Mouse (Mus musculus): ENCODE measurements around the gene Stat3.

Gene Stat3

DNA sequence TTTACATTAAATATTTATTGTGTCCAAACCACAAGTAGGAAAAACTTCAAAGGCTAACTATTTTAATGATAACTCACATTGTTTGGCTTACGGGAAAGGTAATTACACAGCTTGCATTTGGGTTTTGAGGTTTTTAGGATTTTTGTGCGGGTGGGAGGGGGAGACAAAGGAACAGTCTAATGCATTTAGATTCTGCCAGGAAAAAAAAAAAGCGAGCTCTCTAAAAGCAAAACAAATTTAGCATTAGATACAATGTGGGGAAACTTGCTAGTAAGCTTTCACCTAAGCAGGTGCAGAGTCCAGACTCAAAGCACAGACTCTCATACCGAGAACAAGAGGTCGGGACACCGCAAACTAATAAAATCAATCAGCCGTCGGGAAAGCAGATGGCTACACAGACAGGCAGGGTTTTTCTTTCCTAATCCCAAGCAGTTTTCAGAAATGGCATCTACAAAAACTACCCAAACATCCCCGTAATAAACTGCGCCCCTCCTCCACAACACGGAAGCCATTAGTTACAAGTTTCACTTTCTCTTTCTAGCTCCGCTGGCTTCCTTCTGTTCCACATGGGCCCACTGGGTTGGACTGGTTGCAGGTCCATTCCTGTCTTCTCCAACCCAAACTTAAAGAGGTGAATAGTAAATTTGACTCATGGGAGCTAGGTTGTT, 8.0 kb downstream of the Stat3 start:
- peak; percentile 61 to 91 for DNase-seq (ENCODE audit: inconsistent age in 2 of 2, low spot score in 1 of 2)

DNA sequence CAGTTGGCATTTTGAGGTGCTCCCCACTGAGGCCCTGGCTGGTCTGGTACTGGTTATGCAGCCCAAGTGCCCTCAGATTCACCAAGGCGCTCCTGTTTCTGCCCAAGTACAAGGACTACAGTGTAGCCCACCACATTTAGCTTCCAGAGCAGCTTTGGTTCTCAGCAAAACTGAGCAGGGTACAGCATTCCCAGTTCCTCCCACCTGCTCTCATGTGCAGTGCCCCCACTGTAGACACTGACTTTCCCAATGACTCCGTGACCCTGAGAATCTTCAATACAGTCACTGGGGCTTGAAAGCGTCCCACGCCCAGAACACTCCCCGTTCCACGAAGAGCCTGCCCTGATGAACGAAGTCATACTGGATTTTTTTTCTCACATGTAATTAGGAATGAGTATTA, 8.7 kb downstream of the Stat3 start:
- peak; percentile 29 to 74 for DNase-seq (ENCODE audit: inconsistent age in 2 of 2, low spot score in 1 of 2)

DNA sequence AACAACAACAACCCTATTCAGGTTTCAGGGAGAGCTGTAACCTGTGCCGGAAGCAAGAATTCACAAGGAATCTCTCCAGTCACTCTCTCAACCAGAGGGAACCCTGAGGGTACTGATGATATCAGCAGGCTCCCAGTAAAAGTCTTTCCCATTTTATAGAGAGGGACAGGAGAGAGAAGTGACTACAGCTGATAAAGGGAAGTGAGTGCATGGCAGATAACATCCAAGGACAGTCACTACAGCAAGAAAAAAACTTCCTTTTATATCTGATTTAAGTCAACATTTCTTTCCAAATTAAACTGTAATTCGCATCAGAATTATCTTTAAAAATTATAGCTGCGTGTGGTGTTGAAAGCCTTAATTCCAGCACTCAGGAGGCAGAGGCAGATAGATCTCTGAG, 12.0 kb downstream of the Stat3 start:
- DNase-seq (ENCODE audit: inconsistent age in 2 of 2, low spot score in 1 of 2), result peak in 1 of 2 experiments; percentile 48

DNA sequence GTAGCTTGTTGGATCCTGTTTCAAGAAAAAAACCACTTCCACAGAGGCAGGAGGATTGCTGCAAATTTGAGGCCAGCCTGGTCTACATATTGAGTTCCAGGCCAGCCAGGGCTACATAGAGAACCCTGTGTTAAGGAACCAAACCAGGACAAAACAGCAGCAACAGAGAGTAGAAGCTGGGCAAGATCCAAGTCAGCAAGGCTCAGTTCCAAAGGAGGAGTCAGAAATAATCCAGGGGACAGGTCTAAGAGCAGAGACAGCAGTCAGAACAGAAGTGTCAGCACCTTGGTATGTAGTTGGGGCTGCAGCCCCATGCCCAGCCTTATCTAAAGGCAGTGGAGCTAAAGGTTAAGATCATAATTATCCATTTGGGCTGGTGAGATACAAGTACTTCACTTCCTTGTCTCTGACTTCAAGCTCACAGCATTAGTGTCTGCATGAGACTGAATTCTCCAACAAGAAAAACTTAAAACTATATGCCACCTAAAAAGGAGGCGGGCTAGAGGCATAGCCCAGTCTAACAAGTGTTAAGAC, 14.9 kb downstream of the Stat3 start:
- DNase-seq (ENCODE audit: inconsistent age in 2 of 2, low spot score in 1 of 2), result no peak

DNA sequence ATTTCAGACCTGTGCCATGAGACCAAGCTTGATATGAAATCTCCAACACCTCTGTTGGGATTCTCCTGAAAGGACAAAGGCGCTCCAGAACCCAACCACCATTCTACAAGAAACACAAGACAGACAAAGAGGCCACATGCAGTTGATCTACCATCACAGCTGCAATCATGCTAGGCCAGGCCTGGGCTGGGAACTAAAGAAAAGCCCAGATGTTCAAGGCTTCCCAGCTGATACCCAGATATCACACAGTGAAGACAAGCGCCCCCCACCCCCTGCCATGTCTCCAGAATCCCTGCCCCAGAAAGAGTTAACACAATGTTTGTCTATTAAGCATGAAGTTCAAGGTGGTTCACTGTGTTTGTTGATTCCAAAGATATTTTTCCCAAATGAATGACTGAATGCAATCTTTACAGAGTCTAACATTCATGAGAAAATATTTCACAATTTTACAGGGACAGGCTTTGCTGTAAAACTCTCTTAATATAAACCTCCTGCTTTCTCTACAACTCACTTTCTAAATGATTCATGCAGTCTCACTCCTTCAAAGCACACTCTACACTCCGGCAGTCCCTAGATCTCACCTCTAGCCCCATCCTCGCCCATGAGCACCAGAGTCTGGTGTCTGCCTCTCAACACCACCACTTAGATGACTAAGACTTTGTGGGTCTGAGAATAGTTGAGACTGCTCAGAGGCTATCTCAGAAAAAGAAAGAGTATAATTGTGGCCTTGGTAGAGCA, 18.3 kb downstream of the Stat3 start:
- DNase-seq (ENCODE audit: inconsistent age in 2 of 2, low spot score in 1 of 2), result no peak

DNA sequence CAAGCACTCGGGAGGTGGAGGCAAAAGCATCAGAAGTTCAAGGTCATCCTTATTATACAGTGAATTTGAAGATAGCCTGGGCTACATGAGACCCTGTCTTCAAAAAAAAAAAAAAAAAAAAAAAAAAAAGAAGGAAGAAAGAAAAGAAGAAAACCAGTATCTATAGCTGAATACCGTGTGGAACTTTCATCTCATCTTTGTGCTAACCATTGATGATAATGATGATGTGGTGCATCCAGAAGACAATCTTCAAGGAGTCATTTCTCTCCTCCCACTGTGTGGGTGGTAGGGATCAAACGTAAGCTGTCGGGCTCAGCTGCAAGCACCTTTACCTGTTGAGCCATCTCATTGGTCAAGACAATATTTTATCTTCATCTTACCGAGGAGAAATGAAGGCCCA, 21.3 kb downstream of the Stat3 start:
- no peak for DNase-seq (ENCODE audit: inconsistent age in 2 of 2, low spot score in 1 of 2)

DNA sequence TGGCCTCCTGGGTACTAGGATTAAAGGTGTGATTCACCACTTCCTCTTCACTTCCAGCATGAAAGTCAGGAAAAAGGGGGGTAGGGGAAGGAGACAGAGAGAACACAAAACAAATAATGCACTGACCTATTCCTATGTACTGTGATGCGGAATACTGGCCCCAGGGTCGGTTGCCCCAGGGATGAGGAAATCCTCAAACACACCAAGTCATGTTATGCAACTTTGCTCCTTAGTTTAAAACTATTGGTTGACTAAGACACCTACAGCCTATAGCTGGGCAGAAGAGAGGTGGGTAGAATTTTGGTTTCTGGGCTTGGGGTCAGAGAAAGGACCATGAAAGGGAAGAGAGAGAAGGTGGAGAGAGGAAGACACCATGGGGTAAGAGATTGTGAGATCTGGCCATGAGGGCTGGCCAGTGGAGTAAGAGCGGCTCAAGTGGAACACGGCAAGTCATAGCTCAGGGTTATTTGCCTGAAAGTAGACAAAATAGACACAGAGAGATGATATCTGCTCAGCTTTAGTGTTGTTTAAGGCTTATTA, 22.8 kb downstream of the Stat3 start:
- DNase-seq (ENCODE audit: inconsistent age in 2 of 2, low spot score in 1 of 2), result no peak

DNA sequence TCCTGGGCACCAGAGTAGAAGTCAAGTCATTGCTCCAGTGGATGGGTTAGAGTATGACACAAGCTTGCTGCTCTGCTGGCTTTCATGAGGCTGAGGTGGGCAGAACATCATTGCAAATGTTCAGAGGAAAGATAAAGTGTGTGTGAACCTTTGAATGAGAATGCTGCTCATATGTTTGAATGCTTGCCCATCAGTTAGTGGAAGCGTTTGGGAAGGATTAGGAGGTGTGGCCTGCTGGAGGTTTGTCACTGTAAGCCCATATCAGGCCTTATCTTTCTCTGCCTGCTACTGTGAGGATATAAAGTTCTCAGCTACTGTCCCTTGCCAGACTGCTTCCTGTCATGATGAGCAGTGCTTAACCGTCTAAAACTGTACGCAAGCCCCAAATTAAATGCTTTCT, 24.3 kb downstream of the Stat3 start:
- no peak for DNase-seq (ENCODE audit: inconsistent age in 2 of 2, low spot score in 1 of 2)

DNA sequence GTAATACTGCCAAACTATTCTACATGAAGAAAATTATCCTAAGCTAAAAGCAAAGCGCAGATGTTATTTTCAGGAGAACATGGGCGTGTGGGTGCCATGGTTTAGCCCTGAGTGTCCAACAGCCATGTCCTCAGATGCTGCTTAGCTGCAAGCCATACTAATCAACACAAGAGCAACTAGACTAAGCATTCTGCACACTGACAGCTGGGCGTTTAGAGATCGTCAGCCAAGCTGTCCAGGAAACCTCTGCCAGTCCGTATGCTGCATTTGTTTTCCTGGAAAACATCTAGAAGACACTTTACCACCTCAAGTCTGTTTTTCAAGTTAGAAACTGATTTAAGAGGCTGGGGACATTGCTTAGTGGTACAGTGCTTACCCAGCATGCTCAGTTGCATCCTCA, 24.9 kb downstream of the Stat3 start:
- no peak for DNase-seq (ENCODE audit: inconsistent age in 2 of 2, low spot score in 1 of 2)

DNA sequence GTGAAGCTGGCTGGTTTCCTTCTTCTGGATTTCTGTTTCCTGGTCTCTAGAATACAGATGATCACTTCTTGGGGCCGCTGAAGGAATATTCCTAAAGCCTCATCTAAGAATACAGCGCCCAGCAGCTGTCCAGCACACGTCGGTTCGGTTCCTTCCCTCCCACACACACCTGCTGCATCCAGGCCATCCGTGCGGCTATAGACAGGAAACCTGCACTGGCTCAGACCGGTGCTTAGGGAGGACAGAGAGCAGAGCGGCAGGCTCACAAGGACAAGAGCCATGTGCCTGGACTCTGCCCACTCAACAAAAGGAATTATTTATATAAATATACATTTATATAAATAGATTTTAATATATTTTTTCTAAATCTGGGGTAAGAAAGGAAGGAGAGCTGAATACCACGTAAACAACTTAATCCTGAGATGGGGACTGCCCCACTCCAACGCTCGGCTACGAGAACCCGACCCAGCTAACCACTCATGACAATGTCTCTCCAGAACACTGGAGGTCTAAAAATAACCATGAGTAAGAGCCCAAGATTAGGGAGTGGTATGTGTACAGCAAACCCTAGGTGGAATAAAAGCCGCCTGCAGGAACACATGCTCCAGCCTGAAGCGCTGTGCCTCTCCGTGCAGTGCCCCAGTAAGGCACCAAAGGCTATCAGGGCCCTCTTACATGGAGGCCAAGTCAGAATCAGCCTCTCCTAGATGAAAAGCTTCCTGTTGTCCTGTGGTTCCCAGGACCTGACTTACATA, 26.8 kb downstream of the Stat3 start:
- DNase-seq (ENCODE audit: inconsistent age in 2 of 2, low spot score in 1 of 2), result no peak

DNA sequence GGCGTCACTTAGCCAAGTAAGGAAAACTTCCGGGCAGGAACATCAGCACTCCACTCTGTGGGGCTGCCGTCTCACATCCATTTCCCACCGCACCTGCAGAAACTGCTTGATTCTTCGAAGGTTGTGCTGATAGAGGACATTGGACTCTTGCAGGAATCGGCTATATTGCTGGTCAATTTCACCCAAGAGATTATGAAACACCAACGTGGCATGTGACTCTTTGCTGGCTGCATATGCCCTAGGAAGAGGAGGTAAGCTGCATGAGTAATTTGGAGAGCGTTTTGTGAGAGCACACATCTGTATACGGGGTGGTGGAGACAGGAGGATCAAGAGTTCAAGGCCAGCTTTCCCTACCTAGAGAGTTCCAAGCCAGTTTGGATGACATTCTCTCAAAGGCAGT, 30.8 kb downstream of the Stat3 start:
- no peak for DNase-seq (ENCODE audit: inconsistent age in 2 of 2, low spot score in 1 of 2)

DNA sequence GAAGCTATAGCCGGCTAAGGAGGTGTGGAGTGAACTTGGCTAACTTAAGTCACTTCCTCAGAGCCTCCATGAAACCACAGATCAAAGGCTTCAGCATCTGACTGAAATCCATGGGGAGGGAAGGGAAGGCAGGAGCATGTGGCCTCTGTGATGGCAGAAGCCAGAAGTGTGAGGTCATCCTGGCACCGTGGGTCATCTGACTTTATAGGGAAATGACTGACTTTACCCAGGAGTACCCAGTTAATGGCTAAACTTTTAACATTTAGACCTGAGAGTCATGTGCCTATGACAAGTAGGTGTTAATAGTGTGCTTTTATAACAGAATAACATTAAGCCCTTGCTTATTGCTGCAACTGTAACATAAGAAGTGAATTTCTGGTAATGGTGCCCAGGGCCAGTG, 31.2 kb downstream of the Stat3 start:
- DNase-seq (ENCODE audit: inconsistent age in 2 of 2, low spot score in 1 of 2), result no peak

DNA sequence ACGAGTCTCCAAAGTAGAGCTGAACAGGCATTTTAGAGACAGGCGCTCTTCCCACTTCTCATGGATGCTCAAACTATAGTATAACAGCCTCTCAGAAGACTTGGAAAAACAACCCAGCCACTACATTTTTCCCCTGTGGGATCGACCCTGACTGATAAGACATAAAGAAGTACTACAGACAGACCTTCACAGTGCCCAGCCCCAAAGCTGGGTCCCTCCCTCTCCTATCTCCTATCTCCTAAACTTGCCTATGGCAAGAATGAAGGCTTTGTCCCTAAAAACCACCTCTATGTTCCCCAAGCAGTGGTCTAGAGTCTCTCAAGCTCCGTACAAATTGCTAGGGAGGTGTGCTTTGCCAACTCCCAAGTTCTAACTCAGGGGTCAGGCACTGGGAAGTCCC, 32.5 kb downstream of the Stat3 start:
- no peak for DNase-seq (ENCODE audit: inconsistent age in 2 of 2, low spot score in 1 of 2)

DNA sequence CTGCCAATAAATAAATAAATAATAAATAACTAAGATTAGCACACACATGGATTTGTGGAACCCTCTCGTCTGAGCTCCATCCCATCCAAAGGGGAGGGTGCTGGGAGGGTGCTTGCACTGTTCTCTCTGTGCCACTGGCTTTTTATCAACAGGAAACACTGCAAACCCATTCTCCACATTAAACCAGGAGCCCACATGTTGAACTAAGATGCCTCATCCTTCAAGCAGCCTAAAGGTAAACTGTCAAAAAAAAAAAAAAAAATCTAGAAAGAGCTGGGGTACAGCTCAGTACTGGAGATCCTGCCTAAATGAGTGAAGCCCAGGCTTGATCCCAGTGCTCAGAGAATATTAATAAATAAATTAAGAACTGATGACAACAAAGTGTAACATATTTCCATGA, 33.4 kb downstream of the Stat3 start:
- DNase-seq (ENCODE audit: inconsistent age in 2 of 2, low spot score in 1 of 2), result no peak

DNA sequence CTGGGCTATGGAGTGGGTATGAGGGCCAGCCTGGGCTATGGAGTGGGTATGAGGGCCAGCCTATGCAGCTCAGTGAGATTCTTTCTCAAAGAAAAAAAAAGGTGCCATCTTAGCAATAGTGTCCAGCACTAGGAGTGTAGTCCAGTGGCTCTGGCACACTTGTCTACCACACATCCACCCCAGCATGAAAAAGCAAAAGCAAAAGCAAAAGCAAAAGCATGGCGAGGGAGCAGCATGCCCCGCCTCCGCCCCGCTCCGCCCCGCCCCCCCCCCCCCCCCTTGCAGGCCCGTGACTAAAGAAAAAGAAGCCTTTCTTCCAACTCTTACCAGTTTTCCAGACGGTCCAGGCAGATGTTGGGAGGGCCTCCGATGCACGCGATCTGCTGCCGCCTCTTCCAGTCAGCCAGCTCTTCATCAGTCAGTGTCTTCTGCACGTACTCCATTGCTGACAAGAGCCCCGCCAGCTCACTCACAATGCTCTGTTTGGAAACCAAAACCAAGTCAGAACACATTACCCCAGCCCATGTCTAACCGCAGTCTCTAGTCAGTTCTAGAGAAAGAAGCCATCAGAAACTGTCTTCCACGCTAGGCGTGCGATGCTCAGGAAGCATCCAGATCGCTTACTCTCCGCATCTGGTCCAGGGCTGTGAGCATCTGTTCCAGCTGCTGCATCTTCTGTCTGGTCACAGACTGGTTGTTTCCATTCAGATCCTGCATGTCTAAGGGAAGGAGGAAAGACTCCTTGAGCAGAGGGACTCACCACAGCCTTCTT, 34.6 kb downstream of the Stat3 start:
- DNase-seq (ENCODE audit: inconsistent age in 2 of 2, low spot score in 1 of 2), result peak in 1 of 2 experiments; percentile 26

DNA sequence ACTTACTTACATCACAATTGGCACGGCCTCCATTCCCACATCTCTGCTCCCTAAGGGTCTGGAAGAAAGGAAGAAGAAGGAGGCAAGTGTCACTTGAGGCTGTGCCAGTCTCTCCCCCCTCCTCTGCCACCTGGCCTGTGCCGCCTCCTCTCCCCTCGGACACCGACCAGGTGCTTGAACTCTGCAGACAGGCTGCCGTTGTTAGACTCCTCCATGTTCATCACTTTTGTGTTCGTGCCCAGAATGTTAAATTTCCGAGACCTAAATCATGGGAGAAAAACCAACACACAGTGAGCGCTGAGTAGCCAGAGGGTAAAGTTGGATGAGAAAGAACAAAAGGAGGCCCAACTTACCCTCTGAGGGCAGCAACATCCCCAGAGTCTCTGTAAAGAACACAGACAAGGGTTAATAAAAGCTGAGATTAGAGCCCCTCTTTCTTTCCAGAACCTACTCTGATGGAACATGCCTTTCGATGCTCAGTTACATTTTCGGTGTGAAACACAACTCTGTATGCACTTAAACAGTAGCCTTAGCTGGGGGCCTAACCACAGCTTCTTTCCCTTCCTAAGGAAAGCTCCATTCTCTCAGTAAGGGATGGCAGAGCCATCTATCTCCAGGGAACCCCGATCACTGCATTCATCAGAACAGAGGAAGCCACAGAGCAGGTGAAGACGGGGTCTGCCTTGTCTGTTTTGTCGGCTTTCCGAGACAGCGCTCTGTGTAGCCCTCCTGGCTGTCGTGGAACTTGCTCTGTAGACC, 40.7 kb downstream of the Stat3 start:
- DNase-seq (ENCODE audit: inconsistent age in 2 of 2, low spot score in 1 of 2), result no peak

DNA sequence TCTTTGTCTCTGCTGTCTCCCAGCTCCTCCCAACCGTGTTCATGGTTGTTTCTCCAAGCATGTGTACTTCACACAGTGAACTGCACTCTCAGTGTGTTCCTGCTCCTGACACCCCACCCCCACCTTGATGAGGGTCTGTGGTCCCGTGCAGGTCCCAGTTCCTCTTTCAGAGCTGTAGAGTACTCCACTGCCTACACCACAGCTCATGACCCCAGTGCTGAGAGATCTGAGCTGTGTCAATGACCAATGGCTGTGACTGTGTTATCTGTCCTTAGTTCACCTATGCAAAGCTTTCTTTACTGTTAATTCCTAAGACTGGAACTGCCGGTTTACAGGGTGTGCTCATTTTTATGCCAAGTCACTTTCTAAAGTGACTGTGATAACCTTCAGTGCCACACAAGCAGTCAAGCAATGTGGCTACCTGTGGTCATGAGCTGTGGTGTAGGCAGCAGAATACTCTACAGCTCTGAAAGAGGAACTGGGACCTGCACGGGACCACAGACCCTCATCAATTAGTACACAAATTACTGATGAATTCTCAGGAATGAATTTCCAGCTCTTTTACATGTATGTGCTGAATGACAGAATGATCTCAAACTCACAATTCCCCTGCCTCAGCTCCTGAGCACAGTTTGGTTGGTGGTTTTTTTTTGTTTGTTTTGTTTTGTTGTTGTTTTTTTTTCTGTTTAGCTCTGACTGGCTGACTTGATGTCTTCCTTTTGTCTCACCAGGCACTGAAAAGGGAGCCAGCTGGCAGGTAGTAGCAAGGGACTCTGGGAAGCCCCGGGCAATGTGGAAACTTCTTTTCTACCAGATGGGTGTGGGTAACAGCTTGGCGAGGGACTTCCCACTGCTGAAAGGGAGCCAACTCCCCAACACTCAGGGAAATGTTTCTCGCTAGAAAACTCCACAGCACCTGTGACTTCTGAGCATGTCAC, 41.8 kb downstream of the Stat3 start:
- no peak for DNase-seq (ENCODE audit: inconsistent age in 2 of 2, low spot score in 1 of 2)

DNA sequence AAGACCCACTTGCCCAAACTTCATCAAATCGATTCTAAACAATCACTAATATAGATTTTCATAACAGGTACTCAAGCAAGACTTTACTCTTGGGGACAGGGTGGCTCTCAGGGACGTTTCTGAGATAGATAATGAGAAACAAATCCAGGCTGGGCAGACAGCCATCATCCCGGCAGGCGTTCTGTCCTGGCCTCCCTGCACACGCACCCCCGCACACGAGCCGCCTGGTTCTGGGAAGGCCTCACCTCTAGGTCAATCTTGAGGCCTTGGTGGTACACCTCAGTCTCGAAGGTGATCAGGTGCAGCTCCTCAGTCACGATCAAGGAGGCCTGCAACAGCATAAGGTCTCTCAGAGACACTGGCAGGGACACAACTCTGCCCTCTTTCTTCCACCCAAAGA, 43.3 kb downstream of the Stat3 start:
- DNase-seq (ENCODE audit: inconsistent age in 2 of 2, low spot score in 1 of 2), result no peak

Data from adrenal gland, adult (tissue).